Mouse (Mus musculus): Measurements from ENCODE around the gene Aqp9.

DNA sequence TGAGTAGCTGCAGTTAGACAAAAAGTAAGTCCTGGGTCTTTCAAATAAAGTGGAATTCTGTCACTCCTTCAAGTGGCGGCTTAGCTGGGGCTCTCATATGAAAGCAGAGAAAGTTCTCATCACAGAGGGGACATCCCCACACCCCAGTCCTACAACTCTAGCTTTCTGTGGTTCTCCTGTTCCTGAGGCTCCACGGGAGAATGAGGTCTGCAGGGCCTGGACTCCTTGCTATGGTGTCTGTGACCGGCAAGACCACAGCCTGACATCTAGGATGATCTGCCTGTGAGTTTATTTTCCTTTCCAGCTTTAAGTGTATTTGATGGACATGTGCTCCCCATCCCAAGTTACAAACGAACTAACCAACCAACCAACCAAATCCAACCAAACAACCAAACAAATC, 105.5 kb downstream of the Aqp9 start:
- TF ChIP-seq POLR2A (IDR thresholded peaks at IDR 0.05; ENCODE audit: insufficient read length, low read depth) (no peak), REST (IDR thresholded peaks at IDR 0.05; ENCODE audit: insufficient read depth, insufficient read length) (no peak)
